In genomic region chr2:83714783-83715182, GRCm38 (mm10) we compare ENCODE assay signal across 7 mouse cellular contexts. TPM values are rescaled to one million over a fixed set of nuclear protein-coding genes. Genes with fewer than 3 reads are reported as not detected.
A peak's percentile ranks its signal among the peaks of the same experiment; 100 is the strongest.
DNase-seq lines count a peak whose midpoint lies in the region; ATAC-seq lines count a peak whose summit lies in the region.

No protein-coding gene starts in this region.

- peak; percentile 78 to 89 for ATAC-seq in hematopoietic stem cell, adult 5-6 weeks (replicated peaks in 1 of 2; ENCODE audit: insufficient read depth in 1 of 2, low FRiP score in 2 of 2, low TSS enrichment in 1 of 2, low read depth in 1 of 2, poor library complexity in 2 of 2, severe bottlenecking in 2 of 2)
- 0 out of 2 replicates have a peak, but pooled peaks have one; percentile 50 for ATAC-seq in monocyte, adult 5-6 weeks (replicated peaks; ENCODE audit: insufficient number of reproducible peaks, low FRiP score, low TSS enrichment, poor library complexity, severe bottlenecking)

- DNase-seq in MN1 (ENCODE audit: low spot score), result peak; percentile 89
- peak; percentile 90 for DNase-seq in adrenal gland, postnatal 10 days
- peak; percentile 87 for DNase-seq in forelimb bud, embryonic 11.5 days (ENCODE audit: low read depth, low spot score)
- peak; percentile 38 to 55 for DNase-seq in layer of hippocampus, postnatal 36 days
- peak; percentile 66 to 81 for DNase-seq in urinary bladder, postnatal 36 days (ENCODE audit: low spot score in 2 of 2)

RNA-seq across cellular contexts. Expression of gene Itgav, which starts 9.4 kb away (rescaled TPM):
- 10 to 100 TPM; 72.8 to 77.2 TPM for total RNA-seq in adrenal gland, postnatal 10 days (2021)
- 20.8 and 28.8 TPM in 2 replicates for total RNA-seq in hematopoietic stem cell, adult 5-6 weeks (2017)
- total RNA-seq in layer of hippocampus, postnatal 36 days (2021), result 10 to 100 TPM; 58.6 to 60.5 TPM
- total RNA-seq in monocyte, adult 5-6 weeks (2017), result 112 to 168 TPM (median 124 TPM) in 3 replicates

Comparison
In these comparisons a context has a peak if more than half of its experiments do, and no peak if none do; other contexts are left out.
1. Peak in every context shown above with its lines: DNase-seq and ATAC-seq.